Mouse (Mus musculus) cortical plate, adult 2 months (tissue): Measurements from ENCODE around the gene Cd180.

ENCODE experiments used
- CTCF ChIP-seq: fragments of 200-500 bp; IDR thresholded peaks from 2 replicates; pipeline ENCODE4 v1.5.1; 2011; ENCODE audit warnings: mild to moderate bottlenecking, control low read depth, low read length; ENCODE audit not compliant: insufficient read depth; ENCODE audit errors: extremely low read depth
- POLR2A ChIP-seq: fragments of 200-500 bp; IDR thresholded peaks from 2 replicates; pipeline ENCODE4 v1.6.1; 2011; ENCODE audit warnings: mild to moderate bottlenecking, low read length, control low read depth; ENCODE audit not compliant: insufficient read depth; ENCODE audit errors: extremely low read depth

DNA sequence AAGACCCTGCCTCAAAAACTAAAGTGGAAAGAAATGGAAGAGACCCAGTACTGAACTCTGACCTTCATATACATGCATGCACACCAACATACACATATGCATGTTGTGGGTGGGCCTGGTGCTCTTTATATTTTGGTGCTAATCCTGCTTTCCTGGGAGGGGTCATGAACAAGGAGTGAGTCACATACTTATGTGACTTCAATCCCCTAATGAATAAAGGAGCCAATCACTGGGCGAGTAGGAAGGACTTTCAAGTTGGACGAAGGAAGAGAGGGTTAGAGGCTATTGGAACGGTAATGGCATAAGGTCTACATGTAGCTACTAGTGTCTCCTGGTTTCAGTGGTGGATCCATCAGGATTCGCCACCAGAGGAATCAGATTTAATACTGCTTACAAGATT lies 26.0 kb upstream of the Cd180 start:
- TF ChIP-seq CTCF (no peak), POLR2A (no peak)
